Mouse (Mus musculus) embryo, embryonic 10 days (tissue): Measurements from ENCODE around the gene Med17.
A peak's percentile ranks its signal among the peaks of the same experiment; 100 is the strongest.
"Not testable (repeated sequence)": the region's sequence is repeated elsewhere in the genome, so short reads cannot be mapped to it uniquely, and the experiment has no call there.

ENCODE experiments used
- DNase-seq: peaks from one replicate; pipeline ENCODE4 v3.0.0-alpha.2; 2015; ENCODE audit warnings: low spot score

Gene Med17

DNA sequence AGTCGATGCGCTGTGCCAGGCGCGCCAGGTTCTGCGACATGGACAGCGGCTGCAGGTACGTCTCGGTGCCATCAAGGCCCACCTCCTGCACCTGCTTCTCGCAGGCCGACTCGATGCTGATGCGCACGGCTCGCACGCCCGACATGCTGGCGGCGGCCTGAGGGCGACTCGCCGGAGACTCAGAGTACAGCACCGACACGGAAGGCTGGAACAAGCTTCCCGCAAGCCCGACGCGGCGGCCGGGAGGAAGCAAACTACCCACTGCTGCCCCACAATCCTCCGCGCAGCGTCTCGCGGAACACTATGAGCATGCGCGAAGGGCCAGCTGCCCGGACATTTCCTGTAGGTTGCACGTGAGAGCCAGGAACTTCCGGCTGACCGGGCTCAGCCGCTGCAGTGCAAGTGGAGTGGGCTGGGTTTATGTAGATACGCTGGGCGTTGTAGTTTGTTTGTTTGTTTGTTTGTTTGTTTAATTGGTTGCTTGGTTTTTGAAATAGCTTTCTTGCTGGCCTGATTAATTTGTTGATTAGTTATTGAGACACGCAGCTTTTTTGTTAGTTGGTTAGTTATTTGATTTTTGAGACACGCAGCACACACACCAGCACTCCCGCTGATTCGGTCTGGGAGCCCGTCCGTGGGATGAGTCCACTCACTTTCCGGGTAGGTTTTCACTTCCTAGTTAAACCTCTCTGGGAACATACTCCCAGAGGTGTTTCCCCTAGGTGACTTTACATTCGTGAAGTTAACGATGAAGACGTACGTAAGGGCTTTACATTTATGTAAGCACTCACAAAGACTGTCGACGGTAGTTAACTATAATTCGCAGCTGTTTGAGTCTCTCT is at the start of gene Med17:
Gene Med17, minus strand, starts transcription at position 283 of the 842 bp plus-strand sequence.
- peak; percentile 97 for DNase-seq

DNA sequence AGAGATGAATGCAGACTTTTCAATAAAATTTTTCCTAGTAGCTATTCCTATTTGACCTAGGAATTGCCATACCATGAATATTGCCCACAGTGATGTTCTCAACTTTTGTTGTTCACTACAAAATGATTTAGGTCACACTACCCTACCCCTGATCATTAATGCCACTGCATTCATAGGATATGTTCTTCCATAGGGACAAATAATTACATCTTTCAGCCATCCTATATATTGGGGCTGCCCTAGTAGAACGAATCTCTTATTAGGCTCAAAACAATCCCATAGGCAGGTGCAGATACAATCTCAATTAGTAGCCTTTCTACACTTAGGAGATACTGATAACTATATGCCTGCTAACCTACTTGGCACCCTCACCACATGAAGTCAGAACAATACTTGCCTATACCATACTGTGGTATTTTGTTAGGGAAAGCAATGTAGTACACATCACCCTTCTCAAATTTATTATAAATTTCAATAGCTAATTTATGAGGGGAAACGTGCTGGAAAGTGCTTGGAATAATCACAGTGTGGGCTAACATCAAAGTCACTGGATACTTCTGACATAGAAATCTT is 38.5 kb upstream of the Med17 start:
- no peak for DNase-seq

DNA sequence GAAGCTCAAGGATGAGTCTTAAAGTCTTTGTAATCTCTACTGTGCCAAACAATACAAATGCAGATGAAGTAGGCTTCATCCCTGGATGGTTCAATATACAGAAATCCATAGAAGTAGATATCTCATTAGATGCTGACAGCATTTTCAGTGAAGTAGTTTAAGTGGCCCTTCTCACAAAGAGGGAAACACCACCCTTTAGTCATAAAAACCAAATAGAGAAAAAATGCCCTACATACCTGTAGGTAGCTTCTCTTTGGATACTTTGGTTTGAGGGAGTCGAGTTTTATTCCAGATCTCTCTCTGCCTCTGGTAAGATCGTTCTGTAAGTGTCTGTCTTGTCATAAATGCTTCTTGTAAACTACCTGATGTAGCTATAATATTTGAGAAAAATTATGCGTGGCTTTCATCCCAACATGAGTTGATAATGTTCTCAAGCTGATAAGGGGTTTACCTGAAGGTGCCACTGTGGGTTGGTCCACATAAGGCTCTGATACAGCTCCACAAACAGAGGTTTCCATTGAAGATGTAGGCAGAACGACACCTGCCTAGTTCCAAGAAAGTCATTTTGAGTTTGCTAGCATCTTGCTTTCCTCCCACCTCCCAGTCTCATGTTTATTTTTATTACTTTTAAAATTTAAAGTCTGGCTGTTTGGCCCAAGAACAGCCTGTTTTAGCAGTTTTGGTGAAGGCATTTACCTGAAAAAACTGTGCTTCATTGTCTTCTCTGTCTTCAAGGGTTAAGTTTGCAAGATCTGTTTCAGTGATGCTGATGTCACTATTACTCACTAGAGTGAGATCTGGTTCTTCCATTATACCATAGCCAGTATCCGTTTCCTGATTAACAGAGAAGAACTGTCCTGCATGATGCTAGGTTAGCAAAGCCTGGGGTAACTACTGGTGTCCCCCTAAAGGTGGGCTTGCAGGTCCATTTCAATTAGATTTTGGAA is 37.8 kb upstream of the Med17 start:
- no peak for DNase-seq

DNA sequence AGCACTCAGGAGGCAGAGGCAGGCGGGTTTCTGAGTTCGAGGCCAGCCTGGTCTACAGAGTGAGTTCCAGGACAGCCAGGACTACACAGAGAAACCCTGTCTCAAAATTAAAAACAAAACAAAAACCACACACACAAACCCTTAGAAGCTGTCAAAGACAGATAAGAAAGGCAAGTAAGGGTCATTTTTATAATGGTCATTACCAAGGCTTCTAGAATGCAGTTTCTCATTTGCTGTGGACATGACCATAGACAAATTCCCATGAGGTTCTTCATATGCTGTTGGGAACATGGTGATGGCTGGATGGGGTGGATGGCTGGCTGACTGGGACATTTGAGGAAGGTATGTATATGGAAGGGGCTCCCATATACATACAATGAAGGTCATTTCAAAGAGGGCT is 36.6 kb upstream of the Med17 start:
- not testable (repeated sequence) for DNase-seq

- DNase-seq = no peak
Observed at GRCm38 (mm10) chr9:15314619-15315018, 34.9 kb upstream of the Med17 start.

DNA sequence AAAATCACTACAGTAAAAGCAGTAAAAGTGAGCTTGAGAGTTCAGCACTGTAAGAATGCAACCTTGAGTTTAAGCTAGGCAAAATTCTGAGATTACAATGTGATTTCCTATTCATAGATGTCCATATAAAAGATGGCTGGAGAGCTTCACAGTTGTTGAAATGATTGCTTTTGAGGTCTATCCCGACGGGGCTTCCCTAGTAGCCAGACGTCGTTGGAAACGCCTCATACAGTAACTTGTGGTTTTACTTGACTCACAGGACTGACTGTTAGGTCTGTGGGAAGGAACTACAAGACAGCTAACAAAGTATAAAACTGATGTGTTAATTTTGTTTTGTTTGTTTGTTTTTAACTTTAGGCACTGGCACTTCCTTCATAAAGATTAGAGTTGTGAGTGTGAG is 33.9 kb upstream of the Med17 start:
- DNase-seq = no peak

- no peak for DNase-seq
Observed at GRCm38 (mm10) chr9:15312054-15312735, 32.5 kb upstream of the Med17 start.

GRCm38 (mm10) chr9:15310179-15310578 is 30.4 kb upstream of the Med17 start:
- DNase-seq = no peak

DNA sequence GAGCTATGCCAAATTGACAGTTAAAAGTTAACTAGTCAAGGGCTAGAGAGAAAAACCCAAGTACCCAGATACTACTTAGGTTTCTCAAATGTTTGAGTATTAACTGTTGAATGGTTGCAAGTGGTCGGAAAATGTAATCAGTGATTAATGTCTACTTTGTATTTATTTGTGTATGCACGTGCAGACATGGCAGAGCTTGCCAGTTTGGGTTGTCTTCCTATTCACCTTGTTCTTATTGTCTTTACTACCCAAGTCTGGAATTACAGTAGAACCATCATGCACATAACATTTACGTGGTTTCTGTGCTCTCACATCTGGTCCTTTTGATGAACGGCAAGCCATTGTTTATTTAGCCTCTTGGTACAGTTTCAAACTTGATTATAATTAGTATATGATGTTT is 29.7 kb upstream of the Med17 start:
- no peak for DNase-seq

GRCm38 (mm10) chr9:15308254-15308653 is 28.5 kb upstream of the Med17 start:
- no peak for DNase-seq

- DNase-seq = no peak
Observed at GRCm38 (mm10) chr9:15307257-15307656, 27.5 kb upstream of the Med17 start.

DNA sequence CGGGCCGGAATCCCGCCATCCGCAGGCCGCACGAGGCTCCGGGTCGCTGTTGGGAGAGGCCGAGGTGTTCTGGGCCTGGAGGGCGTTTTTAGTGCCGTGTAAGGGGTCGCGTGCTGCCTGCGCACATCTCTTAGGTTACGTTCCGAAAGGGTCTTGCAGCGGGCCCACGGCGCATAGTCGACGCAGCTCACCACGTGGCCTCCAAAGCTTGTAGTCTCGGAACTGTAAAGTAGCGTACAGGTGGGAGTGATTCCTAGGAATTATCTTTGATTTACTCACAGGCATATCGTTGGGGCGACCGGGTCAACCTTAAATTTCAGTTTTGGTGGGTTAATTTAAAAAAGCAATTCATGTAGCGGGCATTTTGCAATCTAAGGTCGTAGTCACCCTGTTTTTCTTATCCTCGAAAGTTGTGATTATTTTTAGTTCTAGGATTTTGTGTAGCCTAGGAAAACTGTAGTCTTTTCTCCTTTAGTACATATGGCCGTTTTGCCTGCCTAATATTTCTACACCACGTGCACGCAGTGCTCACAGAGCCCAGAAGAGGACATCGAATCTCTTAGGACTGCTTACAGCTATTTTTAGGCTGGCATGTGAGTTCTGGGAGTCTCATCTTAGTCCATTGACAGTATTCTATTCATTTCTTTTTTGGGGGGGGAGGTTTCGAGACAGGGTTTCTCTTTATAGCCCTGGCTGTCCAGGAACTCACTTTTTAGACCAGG is 26.8 kb upstream of the Med17 start, which contains the start of gene 4931406C07Rik:
Gene 4931406C07Rik, minus strand, starts transcription at position 51 of the 722 bp plus-strand sequence.
- peak; percentile 66 for DNase-seq

DNA sequence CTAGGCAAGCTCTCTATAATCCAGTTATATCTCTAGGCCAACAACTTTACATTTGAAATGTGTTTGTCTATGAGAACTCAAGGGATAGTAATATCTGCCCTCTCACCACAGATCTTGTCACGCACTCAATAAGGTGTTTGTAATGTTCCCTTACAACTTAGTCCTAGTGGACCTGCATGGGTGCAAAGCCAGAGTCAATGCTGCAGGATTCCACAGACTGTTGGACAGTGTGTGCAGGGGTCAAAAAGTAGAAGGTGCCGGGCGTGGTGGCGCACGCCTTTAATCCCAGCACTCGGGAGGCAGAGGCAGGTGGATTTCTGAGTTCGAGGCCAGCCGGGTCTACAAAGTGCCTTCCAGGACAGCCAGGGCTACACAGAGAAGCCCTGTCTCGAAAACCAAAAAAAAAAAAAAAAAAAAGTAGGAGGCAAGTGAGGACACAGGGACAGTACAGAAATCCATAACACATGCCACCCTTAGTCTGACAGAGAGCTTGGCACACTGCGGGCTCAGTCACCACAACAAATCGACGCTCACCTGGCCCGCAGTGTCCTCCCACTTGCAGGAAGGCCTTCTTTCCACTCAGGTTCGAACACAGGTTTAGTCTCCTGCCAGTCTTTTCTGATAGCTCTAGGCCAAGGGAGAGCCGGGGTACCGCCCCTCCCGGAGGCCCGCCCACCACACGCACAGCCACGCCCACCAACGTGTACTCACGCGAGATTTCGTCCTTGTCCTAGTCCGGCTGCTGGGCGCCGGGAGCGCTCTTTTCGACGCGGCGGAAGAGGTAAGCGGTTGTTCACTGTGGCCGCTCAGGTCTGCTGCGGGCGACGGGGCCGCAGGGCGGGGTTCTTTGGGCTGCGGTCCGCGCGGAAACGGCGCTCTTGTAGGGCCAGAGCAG is 26.0 kb upstream of the Med17 start, which contains the start of gene Taf1d:
Gene Taf1d, plus strand, starts transcription at position 712 of the 895 bp plus-strand sequence.
- peak; percentile 97 for DNase-seq

DNA sequence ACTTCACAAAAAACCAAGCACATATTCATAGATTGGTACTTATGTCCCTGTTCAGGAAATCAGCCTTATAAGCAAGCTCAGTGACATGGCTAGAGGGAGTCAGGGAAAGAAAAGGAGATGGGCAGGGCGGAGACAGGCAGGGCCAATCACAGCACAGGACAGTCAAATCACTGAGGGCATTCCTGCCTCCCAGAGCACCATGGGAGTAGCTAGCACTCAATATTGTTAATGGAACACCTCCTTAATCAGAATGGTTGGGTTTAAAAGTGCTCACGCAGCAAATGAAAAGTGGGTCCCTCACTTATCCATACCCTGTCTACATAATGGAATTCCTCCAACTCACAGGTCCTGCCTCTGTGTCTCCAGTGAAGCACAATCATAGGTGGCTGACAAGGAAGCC is 23.1 kb upstream of the Med17 start:
- no peak for DNase-seq

DNA sequence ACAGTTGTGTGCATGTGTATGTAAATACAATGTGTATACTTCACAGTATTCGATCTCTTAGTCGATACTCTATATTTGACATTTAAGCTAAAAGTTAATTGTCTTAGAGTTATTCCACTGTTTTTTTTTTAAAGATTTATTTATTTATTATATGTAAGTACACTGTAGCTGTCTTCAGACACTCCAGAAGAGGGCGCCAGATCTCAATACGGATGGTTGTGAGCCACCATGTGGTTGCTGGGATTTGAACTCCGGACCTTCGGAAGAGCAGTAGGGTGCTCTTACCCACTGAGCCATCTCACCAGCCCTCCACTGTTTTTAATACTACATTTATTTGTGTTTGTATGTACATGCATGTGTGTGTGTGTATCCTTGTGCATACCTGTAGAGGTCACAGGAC is 22.3 kb upstream of the Med17 start:
- DNase-seq = not testable (repeated sequence)

DNA sequence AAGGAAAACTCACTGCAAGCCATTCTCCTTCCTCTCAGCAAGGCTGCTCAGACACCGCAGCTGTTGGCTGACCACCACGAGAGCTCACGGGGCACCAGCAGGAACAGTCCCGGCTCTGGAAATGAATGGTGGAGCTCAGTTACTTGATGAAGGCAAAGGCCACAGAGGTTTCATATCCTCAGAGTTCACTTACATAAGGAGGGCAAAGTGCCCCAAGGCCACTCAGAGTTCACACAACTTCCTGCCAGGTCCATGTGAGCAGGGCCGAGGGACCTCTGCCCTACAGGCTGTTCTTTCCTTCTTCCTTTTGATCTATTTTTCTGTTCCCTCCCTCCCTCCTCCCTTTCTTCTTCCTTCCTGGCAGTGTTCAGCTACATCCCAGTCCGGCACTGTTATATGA is 21.7 kb upstream of the Med17 start:
- peak; percentile 52 for DNase-seq

DNA sequence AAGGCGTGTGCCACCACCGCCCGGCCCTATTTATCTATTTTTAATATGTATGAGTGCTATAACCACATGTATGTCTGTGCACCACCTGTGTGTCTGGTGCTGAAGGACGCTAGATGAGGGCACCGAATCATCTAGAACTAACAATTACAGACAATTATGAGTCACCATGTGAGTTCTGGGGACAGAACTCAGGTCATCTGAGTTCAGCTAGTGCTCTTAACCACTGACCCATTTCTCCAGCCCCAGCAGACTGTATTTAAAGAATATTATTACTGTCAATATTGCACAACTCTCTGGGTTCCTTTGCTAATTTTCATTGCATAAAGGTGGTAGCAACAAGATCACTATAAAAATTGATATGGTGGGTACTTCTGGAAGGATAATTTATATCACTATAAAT is 20.3 kb upstream of the Med17 start:
- DNase-seq = no peak

GRCm38 (mm10) chr9:15298451-15298850 is 18.7 kb upstream of the Med17 start:
- DNase-seq = no peak

- no peak for DNase-seq
Observed at GRCm38 (mm10) chr9:15297112-15297511, 17.4 kb upstream of the Med17 start.

DNA sequence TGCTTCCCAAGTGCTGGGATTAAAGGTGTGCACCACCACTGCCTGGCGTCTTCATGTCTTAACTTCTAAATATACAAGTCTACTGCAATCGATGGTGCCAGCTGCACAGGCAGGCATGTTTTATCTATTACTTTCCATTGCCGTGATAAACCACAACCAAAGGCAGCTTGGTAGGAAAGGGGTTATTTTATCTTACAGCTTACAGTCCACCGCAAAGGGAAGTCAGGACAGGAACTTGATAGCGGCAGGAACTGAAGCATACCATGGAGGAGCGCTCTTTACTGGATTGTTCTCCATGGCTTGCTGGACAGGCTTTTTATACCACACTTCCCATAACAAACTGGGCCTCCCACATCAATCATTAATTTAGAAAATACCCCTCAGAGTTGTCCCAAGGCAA is 9.5 kb upstream of the Med17 start:
- no peak for DNase-seq
